Mouse (Mus musculus): ENCODE measurements around the gene Traf5.

Gene Traf5

GRCm38 (mm10) chr1:192063209-192063946 lies 29.0 kb downstream of the Traf5 start:
- DNase-seq (ENCODE audit: low spot score in 2 of 2): no peak

GRCm38 (mm10) chr1:192062682-192063081 lies 29.7 kb downstream of the Traf5 start:
- DNase-seq (ENCODE audit: low spot score in 2 of 2): no peak

GRCm38 (mm10) chr1:192061666-192062306 lies 30.6 kb downstream of the Traf5 start:
- DNase-seq (ENCODE audit: low spot score in 2 of 2): peak; percentile 46 to 68

- no peak for DNase-seq (ENCODE audit: low spot score in 2 of 2)
These were observed 33.4 kb downstream of the Traf5 start for GRCm38 (mm10) chr1:192058911-192059310.

- no peak for DNase-seq (ENCODE audit: low spot score in 2 of 2)
These were observed 38.6 kb downstream of the Traf5 start for GRCm38 (mm10) chr1:192053726-192054125.

- no peak for DNase-seq (ENCODE audit: low spot score in 2 of 2)
These were observed 39.4 kb downstream of the Traf5 start for GRCm38 (mm10) chr1:192052986-192053385.

GRCm38 (mm10) chr1:192052461-192052860 lies 39.9 kb downstream of the Traf5 start:
- no peak for DNase-seq (ENCODE audit: low spot score in 2 of 2)

GRCm38 (mm10) chr1:191999022-191999421 lies 93.3 kb downstream of the Traf5 start:
- no peak for DNase-seq (ENCODE audit: low spot score in 2 of 2)

- no peak for DNase-seq (ENCODE audit: low spot score in 2 of 2)
These were observed 95.7 kb downstream of the Traf5 start for GRCm38 (mm10) chr1:191996621-191997185.

GRCm38 (mm10) chr1:191995916-191996315 lies 96.4 kb downstream of the Traf5 start:
- no peak for DNase-seq (ENCODE audit: low spot score in 2 of 2)

GRCm38 (mm10) chr1:191995488-191995887 lies 96.9 kb downstream of the Traf5 start:
- DNase-seq (ENCODE audit: low spot score in 2 of 2): peak in 1 of 2 experiments; percentile 46

- no peak for DNase-seq (ENCODE audit: low spot score in 2 of 2)
These were observed 97.9 kb downstream of the Traf5 start for GRCm38 (mm10) chr1:191994476-191994875.

- DNase-seq (ENCODE audit: low spot score in 2 of 2): peak in 1 of 2 experiments; percentile 57
These were observed 100.1 kb downstream of the Traf5 start for GRCm38 (mm10) chr1:191992040-191992780.

GRCm38 (mm10) chr1:191989994-191990393 lies 102.4 kb downstream of the Traf5 start:
- peak; percentile 94 for DNase-seq (ENCODE audit: low spot score in 2 of 2)

GRCm38 (mm10) chr1:191989060-191989459 lies 103.3 kb downstream of the Traf5 start:
- no peak for DNase-seq (ENCODE audit: low spot score in 2 of 2)

- DNase-seq (ENCODE audit: low spot score in 2 of 2): no peak
These were observed 103.7 kb downstream of the Traf5 start for GRCm38 (mm10) chr1:191988646-191989045.

- DNase-seq (ENCODE audit: low spot score in 2 of 2): no peak
These were observed 104.9 kb downstream of the Traf5 start for GRCm38 (mm10) chr1:191987481-191987769.

GRCm38 (mm10) chr1:191986674-191987480 lies 105.5 kb downstream of the Traf5 start:
- DNase-seq (ENCODE audit: low spot score in 2 of 2): no peak

GRCm38 (mm10) chr1:191981426-191982102 lies 110.8 kb downstream of the Traf5 start:
- no peak for DNase-seq (ENCODE audit: low spot score in 2 of 2)

- peak; percentile 58 to 60 for DNase-seq (ENCODE audit: low spot score in 2 of 2)
These were observed 115.2 kb downstream of the Traf5 start, which contains the start of gene Rd3 for GRCm38 (mm10) chr1:191977187-191977586. Gene Rd3 (plus strand): TSS chr1:191977370.
